In genomic region chr4:99657831-99658470, GRCm38 (mm10) we compare ENCODE assay signal across 7 mouse cellular contexts. TPM values are rescaled to one million over a fixed set of nuclear protein-coding genes. Genes with fewer than 3 reads are reported as not detected.
DNase-seq lines count a peak whose midpoint lies in the region; ATAC-seq and TF ChIP-seq lines count a peak whose summit lies in the region.

No protein-coding gene starts in this region.

- H3K9me3 ChIP-seq in forebrain, embryonic 15.5 days: no peaks in the 10 kb centered on the region
- H3K9me3 ChIP-seq in limb, embryonic 10.5 days (replicated peaks): no peaks in the 10 kb centered on the region

- WGBS in forebrain, embryonic 15.5 days: under 1% methylated on average over 41 of the region's 41 CpGs
- 2% methylated on average over 40 of the region's 41 CpGs for WGBS in limb, embryonic 10.5 days
- WGBS in small intestine, adult 2 months: 4% methylated on average over 41 of the region's 41 CpGs

- peaks cover 28% of the 10 kb centered on the region for H3K4me1 ChIP-seq in forebrain, embryonic 15.5 days
- peaks cover 42% of the 10 kb centered on the region for H3K4me1 ChIP-seq in limb, embryonic 10.5 days
- peaks cover 17% of the 10 kb centered on the region for H3K4me1 ChIP-seq in small intestine, adult 2 months (ENCODE audit: control insufficient read depth, insufficient read depth, insufficient read length, low read length)

- no peaks in the 10 kb centered on the region for H3K36me3 ChIP-seq in forebrain, embryonic 15.5 days
- no peaks in the 10 kb centered on the region for H3K36me3 ChIP-seq in limb, embryonic 10.5 days
- no peaks in the 10 kb centered on the region for H3K36me3 ChIP-seq in small intestine, adult 2 months (ENCODE audit: control insufficient read depth, insufficient read depth, low read length)

- TF ChIP-seq POLR2A in small intestine, adult 2 months (IDR thresholded peaks at IDR 0.05; ENCODE audit: low read depth, low read length): no peak

- peak overlapping the region; percentile 37 for H3K4me2 ChIP-seq in forebrain, embryonic 15.5 days (replicated peaks)

- DNase-seq in ovary, postnatal 36 days (ENCODE audit: low spot score): peak; percentile 21
- no peak for DNase-seq in ovary, postnatal 14 days (ENCODE audit: low spot score)
- DNase-seq in limb, embryonic 10.5 days (ENCODE audit: low spot score): peak; percentile 68
- DNase-seq in spleen, postnatal 14 days (ENCODE audit: low spot score in 2 of 2): no peak

- H3K27ac ChIP-seq in forebrain, embryonic 15.5 days (replicated peaks): no peak overlapping the region
- H3K27ac ChIP-seq in limb, embryonic 10.5 days: peak overlapping the region; percentile 36
- H3K27ac ChIP-seq in small intestine, adult 2 months (ENCODE audit: insufficient read depth, low read depth, low read length): no peak overlapping the region

- no peak overlapping the region for H3K9ac ChIP-seq in forebrain, embryonic 15.5 days (replicated peaks)

- H3K27me3 ChIP-seq in forebrain, embryonic 15.5 days: peaks cover 74% of the 10 kb centered on the region
- peaks cover 100% of the 10 kb centered on the region for H3K27me3 ChIP-seq in limb, embryonic 10.5 days (ENCODE audit: low read depth, poor library complexity, severe bottlenecking)
- peaks cover 87% of the 10 kb centered on the region for H3K27me3 ChIP-seq in small intestine, adult 2 months (ENCODE audit: control insufficient read depth, insufficient read depth, low read length)

- peak; percentile 21; the same call in 1 of the 2 replicates for ATAC-seq in forebrain, embryonic 15.5 days (replicated peaks)
- no peak for ATAC-seq in activated CD4-positive, CD25-positive, alpha-beta regulatory T cell, adult 4 months

- peak overlapping the region; percentile 37 for H3K4me3 ChIP-seq in forebrain, embryonic 15.5 days
- H3K4me3 ChIP-seq in limb, embryonic 10.5 days: peak overlapping the region; percentile 43
- H3K4me3 ChIP-seq in small intestine, adult 2 months (ENCODE audit: low read depth, low read length): peak overlapping the region; percentile 27

- no peak for TF ChIP-seq CTCF in small intestine, adult 2 months (IDR thresholded peaks at IDR 0.05; ENCODE audit: extremely low read depth, insufficient read length, insufficient replicate concordance, low read depth, low read length)

RNA-seq across cellular contexts. Expression of gene Foxd3, which starts 1.9 kb away (rescaled TPM):
- polyA plus RNA-seq in forebrain, embryonic 15.5 days (2015; fragmentation: Nextera tagmentation; extraction: Ambion mirVana): 0.11 TPM in 1 of 2 replicates, not detected in the other
- polyA plus RNA-seq in limb, embryonic 10.5 days (2016; fragmentation: Nextera tagmentation; extraction: Ambion mirVana): 0.06 and 0.08 TPM in 2 replicates
- 1.0 and 1.1 TPM in 2 replicates for polyA plus RNA-seq in small intestine, adult 2 months (2012; rRNA removed)
- not detected for polyA plus RNA-seq in activated CD4-positive, CD25-positive, alpha-beta regulatory T cell, adult 4 months (2017; shearing (Covaris generic))

RNA-seq across cellular contexts. Expression of gene Alg6, which starts 57.5 kb away (rescaled TPM):
- polyA plus RNA-seq in forebrain, embryonic 15.5 days (2015; fragmentation: Nextera tagmentation; extraction: Ambion mirVana): 9.8 and 10.5 TPM in 2 replicates
- 18.5 and 19.0 TPM in 2 replicates for polyA plus RNA-seq in limb, embryonic 10.5 days (2016; fragmentation: Nextera tagmentation; extraction: Ambion mirVana)
- polyA plus RNA-seq in small intestine, adult 2 months (2012; rRNA removed): 1.6 and 2.0 TPM in 2 replicates
- polyA plus RNA-seq in activated CD4-positive, CD25-positive, alpha-beta regulatory T cell, adult 4 months (2017; shearing (Covaris generic)): 10 to 100 TPM; 10.4 to 10.5 TPM

Comparison
In these comparisons a context has a peak if more than half of its experiments do, and no peak if none do; other contexts are left out.
1. DNase-seq: peak in ovary, postnatal 36 days (single experiment) and limb, embryonic 10.5 days (single experiment); none in ovary, postnatal 14 days (single experiment) and spleen, postnatal 14 days (0 of 2).
2. Peak in every context shown above with its lines, with median percentiles within 50 percentile points of each other: H3K4me3 ChIP-seq.